Mouse (Mus musculus) midbrain, embryonic 10.5 days (tissue): ENCODE data around the gene Furin. TPM values are rescaled to one million over a fixed set of nuclear protein-coding genes. Genes with fewer than 3 reads are reported as not detected.

Experiments
- DNase-seq: peaks from one replicate; pipeline ENCODE4 v3.0.0-alpha.2; 2017; ENCODE audit warnings: low spot score
- H3K27ac ChIP-seq: fragments of 300-500 bp; sonication (generic); replicated peaks from 2 replicates; pipeline ENCODE4 v1.5.1; 2016; ENCODE audit warnings: mild to moderate bottlenecking
- H3K27me3 ChIP-seq: fragments of 300-500 bp; sonication (generic); 2 replicates; pipeline ENCODE4 v1.6.1; 2016; ENCODE audit warnings: low read depth, mild to moderate bottlenecking; ENCODE audit not compliant: poor library complexity, severe bottlenecking
- H3K36me3 ChIP-seq: fragments of 300-500 bp; sonication (generic); 2 replicates; pipeline ENCODE4 v1.6.1; 2016; ENCODE audit warnings: mild to moderate bottlenecking, moderate library complexity
- H3K4me1 ChIP-seq: fragments of 300-500 bp; sonication (generic); 2 replicates; pipeline ENCODE4 v1.6.1; 2016
- H3K4me3 ChIP-seq: fragments of 300-500 bp; sonication (generic); 2 replicates; pipeline ENCODE4 v1.5.1; 2016; ENCODE audit warnings: mild to moderate bottlenecking, moderate library complexity
- H3K9me3 ChIP-seq: fragments of 300-500 bp; sonication (generic); replicated peaks from 2 replicates; pipeline ENCODE4 v1.6.1; 2016; ENCODE audit warnings: mild to moderate bottlenecking
- WGBS: fragments of 180-500 bp; shearing (Covaris S2); methylation state at CpG from one replicate; pipeline ENCODE4 v1.1.7; 2016; 5-methylcytosine and 5-hydroxymethylcytosine counted together
- polyA plus RNA-seq: library from polyadenylated mRNA; unstranded; fragments of >200 nt; fragmentation: Nextera tagmentation; extraction: Ambion mirVana; gene quantifications from 2 replicates; pipeline ENCODE4 v1.2.1, GENCODE M21; 2016

The Furin gene
- polyA plus RNA-seq, 1 experiment from 2014 or later, result 3.0 TPM

- no peaks in the 10 kb centered on the region for H3K9me3 ChIP-seq
- 79% methylated on average over 4 of the region's 4 CpGs for WGBS
These were observed 47.2 kb downstream of the Furin start for GRCm38 (mm10) chr7:80358039-80358438.

GRCm38 (mm10) chr7:80357156-80357555, 48.1 kb downstream of the Furin start:
- Histone ChIP-seq H3K27me3 (no peaks in the 10 kb centered on the region), H3K9me3 (no peaks in the 10 kb centered on the region), H3K36me3 (peaks cover 95% of the 10 kb centered on the region), H3K27ac (peak overlapping the region; percentile 69), H3K4me3 (no peak overlapping the region), H3K4me1 (peaks cover 20% of the 10 kb centered on the region)
- peak; percentile 49 for DNase-seq
- WGBS, result 34% methylated on average over 8 of the region's 8 CpGs

More at GRCm38 (mm10) chr7:80358039-80358438, 47.2 kb downstream of the Furin start:
- peaks cover 20% of the 10 kb centered on the region for H3K4me1 ChIP-seq
- peaks cover 95% of the 10 kb centered on the region for H3K36me3 ChIP-seq
- DNase-seq, result no peak
- H3K27me3 ChIP-seq, result no peaks in the 10 kb centered on the region
- H3K4me3 ChIP-seq, result no peak overlapping the region
- H3K27ac ChIP-seq, result 0 out of 2 replicates have a peak overlapping the region, but pooled peaks have one; percentile 28

- no peak overlapping the region for H3K4me3 ChIP-seq
- H3K36me3 ChIP-seq, result peaks cover 94% of the 10 kb centered on the region
- H3K27me3 ChIP-seq, result no peaks in the 10 kb centered on the region
- no peaks in the 10 kb centered on the region for H3K9me3 ChIP-seq
- DNase-seq, result no peak
- H3K27ac ChIP-seq, result peak overlapping the region; percentile 69; the same call in 1 of the 2 replicates
- WGBS, result 89% methylated on average over 13 of the region's 13 CpGs
- peaks cover 20% of the 10 kb centered on the region for H3K4me1 ChIP-seq
These were observed 48.9 kb downstream of the Furin start for GRCm38 (mm10) chr7:80356351-80356750.

GRCm38 (mm10) chr7:80352920-80353319, 52.3 kb downstream of the Furin start:
- DNase-seq, result no peak
- Histone ChIP-seq H3K27ac (no peak overlapping the region), H3K9me3 (no peaks in the 10 kb centered on the region), H3K4me3 (no peak overlapping the region), H3K36me3 (peaks cover 74% of the 10 kb centered on the region), H3K4me1 (peaks cover 21% of the 10 kb centered on the region), H3K27me3 (no peaks in the 10 kb centered on the region)
- WGBS, result 92% methylated on average over 8 of the region's 8 CpGs

- no peaks in the 10 kb centered on the region for H3K27me3 ChIP-seq
- no peaks in the 10 kb centered on the region for H3K9me3 ChIP-seq
- H3K4me1 ChIP-seq, result peaks cover 9% of the 10 kb centered on the region; the same call in 1 of the 2 replicates
- peaks cover 56% of the 10 kb centered on the region for H3K36me3 ChIP-seq
- 80% methylated on average over 2 of the region's 2 CpGs for WGBS
- DNase-seq, result no peak
- H3K4me3 ChIP-seq, result no peak overlapping the region
- no peak overlapping the region for H3K27ac ChIP-seq
These were observed 54.4 kb downstream of the Furin start for GRCm38 (mm10) chr7:80350808-80351207.

GRCm38 (mm10) chr7:80347670-80348586, 57.3 kb downstream of the Furin start:
- Histone ChIP-seq H3K4me1 (peaks cover 18% of the 10 kb centered on the region), H3K36me3 (peaks cover 36% of the 10 kb centered on the region), H3K9me3 (no peaks in the 10 kb centered on the region), H3K27ac (no peak overlapping the region), H3K4me3 (no peak overlapping the region), H3K27me3 (no peaks in the 10 kb centered on the region)
- no peak for DNase-seq
- WGBS, result 77% methylated on average over 13 of the region's 13 CpGs

- Histone ChIP-seq H3K27ac (no peak overlapping the region), H3K27me3 (peaks cover 8% of the 10 kb centered on the region), H3K4me1 (peaks cover 29% of the 10 kb centered on the region), H3K4me3 (no peak overlapping the region), H3K9me3 (no peaks in the 10 kb centered on the region), H3K36me3 (peaks cover 26% of the 10 kb centered on the region)
- DNase-seq, result no peak
- 93% methylated on average over 5 of the region's 5 CpGs for WGBS
These were observed 58.4 kb downstream of the Furin start for GRCm38 (mm10) chr7:80346830-80347229.

GRCm38 (mm10) chr7:80346173-80346572, 59.1 kb downstream of the Furin start:
- H3K4me1 ChIP-seq, result peaks cover 36% of the 10 kb centered on the region
- H3K27me3 ChIP-seq, result peaks cover 14% of the 10 kb centered on the region
- peaks cover 20% of the 10 kb centered on the region for H3K36me3 ChIP-seq
- no peak overlapping the region for H3K4me3 ChIP-seq
- H3K9me3 ChIP-seq, result no peaks in the 10 kb centered on the region
- 93% methylated on average over 9 of the region's 9 CpGs for WGBS
- H3K27ac ChIP-seq, result no peak overlapping the region
- DNase-seq, result no peak

- peak overlapping the region; percentile 73 for H3K4me3 ChIP-seq
- DNase-seq, result no peak
- no peaks in the 10 kb centered on the region for H3K9me3 ChIP-seq
- peaks cover 57% of the 10 kb centered on the region for H3K4me1 ChIP-seq
- 26% methylated on average over 19 of the region's 19 CpGs for WGBS
- peak overlapping the region; percentile 92 for H3K27ac ChIP-seq
- peaks cover 7% of the 10 kb centered on the region for H3K36me3 ChIP-seq
- peaks cover 16% of the 10 kb centered on the region for H3K27me3 ChIP-seq
These were observed 61.8 kb downstream of the Furin start for GRCm38 (mm10) chr7:80343270-80344018.

- peak; percentile 94 for DNase-seq
- WGBS, result under 1% methylated on average over 25 of the region's 25 CpGs
- Histone ChIP-seq H3K9me3 (no peaks in the 10 kb centered on the region), H3K27ac (peak within 1 kb of the TSS; percentile 92), H3K4me1 (peaks cover 58% of the 10 kb centered on the region), H3K4me3 (peak within 1 kb of the TSS; percentile 73), H3K36me3 (peaks cover 9% of the 10 kb centered on the region), H3K27me3 (peaks cover 16% of the 10 kb centered on the region)
These were observed 62.4 kb downstream of the Furin start, which contains the start of gene Hddc3 for GRCm38 (mm10) chr7:80342858-80343257. Gene Hddc3 (plus strand): TSS chr7:80343104.

GRCm38 (mm10) chr7:80341793-80342192, 63.4 kb downstream of the Furin start:
- Histone ChIP-seq H3K9me3 (no peaks in the 10 kb centered on the region), H3K36me3 (peaks cover 20% of the 10 kb centered on the region), H3K4me3 (no peak overlapping the region), H3K4me1 (peaks cover 55% of the 10 kb centered on the region), H3K27me3 (peaks cover 16% of the 10 kb centered on the region), H3K27ac (0 out of 2 replicates have a peak overlapping the region, but pooled peaks have one; percentile 9)
- WGBS, result 78% methylated on average over 7 of the region's 7 CpGs
- DNase-seq, result no peak

- H3K4me3 ChIP-seq, result peak within 1 kb of the TSS; percentile 72
- H3K27ac ChIP-seq, result peak within 1 kb of the TSS; percentile 85
- peaks cover 28% of the 10 kb centered on the region for H3K36me3 ChIP-seq
- peaks cover 16% of the 10 kb centered on the region for H3K27me3 ChIP-seq
- no peaks in the 10 kb centered on the region for H3K9me3 ChIP-seq
- H3K4me1 ChIP-seq, result peaks cover 55% of the 10 kb centered on the region
- DNase-seq, result peak; percentile 79
- WGBS, result 2% methylated on average over 11 of the region's 11 CpGs
These were observed 64.4 kb downstream of the Furin start, which contains the start of gene Unc45a for GRCm38 (mm10) chr7:80340793-80341192. Gene Unc45a (minus strand): TSS chr7:80341005.
